Mouse (Mus musculus) liver, embryonic 14.5 days (tissue): ENCODE results near the gene Rapgef6. TPM values are rescaled to one million over a fixed set of nuclear protein-coding genes. Genes with fewer than 3 reads are reported as not detected.

Source experiments
- ATAC-seq: fragments of 200-750 bp; cut with Nextera tagmentation; 2 replicates; pipeline ENCODE4 v1.8.0; 2017; ENCODE audit warnings: moderate number of reproducible peaks, mild to moderate bottlenecking, moderate library complexity; ENCODE audit not compliant: insufficient read depth
- DNase-seq, 3 experiments: peaks; one replicate each; pipeline ENCODE4 v3.0.0-alpha.2; 2012 to 2013; ENCODE audit warnings: low read depth in 3 of 3, low spot score in 3 of 3
- H3K27ac ChIP-seq: fragments of 300-500 bp; sonication (generic); 2 replicates; pipeline ENCODE4 v1.5.1; 2014; ENCODE audit warnings: moderate library complexity, mild to moderate bottlenecking, control low read depth, inconsistent platforms
- H3K27me3 ChIP-seq: fragments of 300-500 bp; sonication (generic); 2 replicates; pipeline ENCODE4 v1.6.1; 2014; ENCODE audit warnings: mild to moderate bottlenecking, low read length, moderate library complexity; ENCODE audit not compliant: control insufficient read depth, insufficient read depth
- H3K36me3 ChIP-seq: fragments of 300-500 bp; sonication (generic); replicated peaks from 2 replicates; pipeline ENCODE4 v1.6.1; 2014; ENCODE audit warnings: low read depth; ENCODE audit not compliant: control insufficient read depth, insufficient read depth
- H3K4me1 ChIP-seq, 2 experiments: fragments of 200-500 bp in 1 of 2; fragments of 300-500 bp in 1 of 2; sonication (generic) in 1 of 2; replicated peaks; 2 replicates each; pipeline ENCODE4 v1.6.1; 2012 to 2014; ENCODE audit warnings: antibody characterized with exemption in 1 of 2, inconsistent platforms in 1 of 2, low read length in 1 of 2; ENCODE audit not compliant: control insufficient read depth in 2 of 2, insufficient read depth in 2 of 2
- H3K4me2 ChIP-seq: fragments of 300-500 bp; sonication (generic); 2 replicates; pipeline ENCODE4 v1.6.1; 2014; ENCODE audit warnings: low read depth, mild to moderate bottlenecking, control low read depth, moderate library complexity
- H3K4me3 ChIP-seq, 2 experiments: fragments of 200-500 bp in 1 of 2; fragments of 300-500 bp in 1 of 2; sonication (generic) in 1 of 2; 2 replicates each; pipeline ENCODE4 v1.5.1; 2012 to 2014; ENCODE audit warnings: low read depth in 2 of 2, low read length in 2 of 2, mild to moderate bottlenecking in 2 of 2, control low read depth in 1 of 2, inconsistent platforms in 1 of 2, moderate library complexity in 1 of 2; ENCODE audit not compliant: insufficient read depth in 1 of 2
- H3K9ac ChIP-seq: fragments of 300-500 bp; sonication (generic); replicated peaks from 2 replicates; pipeline ENCODE4 v1.6.1; 2014; ENCODE audit warnings: mild to moderate bottlenecking, control low read depth, moderate library complexity
- H3K9me3 ChIP-seq: fragments of 300-500 bp; sonication (generic); 2 replicates; pipeline ENCODE4 v1.6.1; 2016; ENCODE audit warnings: low read length, mixed read lengths; ENCODE audit not compliant: control insufficient read depth
- CTCF ChIP-seq: IDR thresholded peaks from 2 replicates; pipeline ENCODE4 v1.5.1; 2016; ENCODE audit warnings: antibody characterized with exemption, low read depth, control low read depth
- EP300 ChIP-seq: IDR thresholded peaks from 2 replicates; pipeline ENCODE4 v1.6.1; 2016; ENCODE audit warnings: antibody characterized with exemption, low read depth
- WGBS: fragments of 180-500 bp; shearing (Covaris S2); extraction: QIAGEN DNeasy Blood & Tissue Kit; methylation state at CpG from one replicate; pipeline ENCODE4 v1.1.7; 2014; ENCODE audit not compliant: insufficient replicate concordance; 5-methylcytosine and 5-hydroxymethylcytosine counted together
- polyA plus RNA-seq, 2 experiments: library from polyadenylated mRNA; depleted of rRNA in 1 of 2; stranded (reverse) in 1 of 2; unstranded in 1 of 2; fragments of >200 nt; fragmentation: Nextera tagmentation in 1 of 2; extraction: Ambion mirVana in 1 of 2; gene quantifications; 2 replicates each; pipeline versions ENCODE4 v1.2.1 to v1.2.3; 2012 to 2014

The Rapgef6 gene
- polyA plus RNA-seq, 2 experiments: 6.9 to 15.7 TPM

- H3K4me1 ChIP-seq: no peaks in the 10 kb centered on the region
- no peak overlapping the region for H3K27ac ChIP-seq
- ATAC-seq: no peak
- no peak overlapping the region for H3K9ac ChIP-seq
- no peak overlapping the region for H3K4me3 ChIP-seq
- no peak overlapping the region for H3K4me2 ChIP-seq
- H3K9me3 ChIP-seq: no peaks in the 10 kb centered on the region
- H3K27me3 ChIP-seq: no peaks in the 10 kb centered on the region
- TF ChIP-seq CTCF: no peak
- TF ChIP-seq EP300: no peak
- H3K36me3 ChIP-seq: peaks cover 13% of the 10 kb centered on the region
- 85% methylated on average over 2 of the region's 2 CpGs for WGBS
- DNase-seq: no peak
Observed at GRCm38 (mm10) chr11:54675792-54676489, 153.3 kb downstream of the Rapgef6 start.

GRCm38 (mm10) chr11:54679141-54679540 is 156.5 kb downstream of the Rapgef6 start:
- Histone ChIP-seq H3K4me1 (no peaks in the 10 kb centered on the region), H3K9me3 (no peaks in the 10 kb centered on the region), H3K4me3 (no peak overlapping the region), H3K36me3 (peaks cover 21% of the 10 kb centered on the region), H3K4me2 (no peak overlapping the region), H3K27ac (no peak overlapping the region), H3K27me3 (no peaks in the 10 kb centered on the region), H3K9ac (no peak overlapping the region)
- no peak for TF ChIP-seq CTCF
- TF ChIP-seq EP300: no peak
- DNase-seq (no peak), ATAC-seq (no peak)
- WGBS: 70% methylated on average over 2 of the region's 2 CpGs

- no peak overlapping the region for H3K4me3 ChIP-seq
- TF ChIP-seq CTCF: no peak
- no peak for TF ChIP-seq EP300
- peaks cover 18% of the 10 kb centered on the region for H3K36me3 ChIP-seq
- no peak overlapping the region for H3K4me2 ChIP-seq
- no peaks in the 10 kb centered on the region for H3K4me1 ChIP-seq
- 88% methylated on average over 2 of the region's 2 CpGs for WGBS
- ATAC-seq (no peak), DNase-seq (no peak)
- no peak overlapping the region for H3K9ac ChIP-seq
- no peak overlapping the region for H3K27ac ChIP-seq
- H3K9me3 ChIP-seq: no peaks in the 10 kb centered on the region
- no peaks in the 10 kb centered on the region for H3K27me3 ChIP-seq
Observed at GRCm38 (mm10) chr11:54684831-54685230, 162.2 kb downstream of the Rapgef6 start.

- H3K9me3 ChIP-seq: no peaks in the 10 kb centered on the region
- DNase-seq: no peak
- H3K36me3 ChIP-seq: peaks cover 24% of the 10 kb centered on the region
- H3K4me3 ChIP-seq: no peak overlapping the region
- H3K4me2 ChIP-seq: no peak overlapping the region
- no peak overlapping the region for H3K9ac ChIP-seq
- WGBS: 84% methylated on average over 4 of the region's 4 CpGs
- no peaks in the 10 kb centered on the region for H3K27me3 ChIP-seq
- ATAC-seq: no peak
- H3K27ac ChIP-seq: no peak overlapping the region
- no peaks in the 10 kb centered on the region for H3K4me1 ChIP-seq
- TF ChIP-seq EP300 (no peak), CTCF (no peak)
Observed at GRCm38 (mm10) chr11:54690171-54690570, 167.5 kb downstream of the Rapgef6 start.

GRCm38 (mm10) chr11:54691179-54691578 is 168.5 kb downstream of the Rapgef6 start:
- peaks cover 29% of the 10 kb centered on the region for H3K36me3 ChIP-seq
- no peak overlapping the region for H3K4me3 ChIP-seq
- 56% methylated on average over 4 of the region's 4 CpGs for WGBS
- no peak for DNase-seq
- no peak overlapping the region for H3K27ac ChIP-seq
- no peak overlapping the region for H3K4me2 ChIP-seq
- TF ChIP-seq EP300 (no peak), CTCF (no peak)
- no peak for ATAC-seq
- no peaks in the 10 kb centered on the region for H3K9me3 ChIP-seq
- H3K4me1 ChIP-seq: no peaks in the 10 kb centered on the region
- no peaks in the 10 kb centered on the region for H3K27me3 ChIP-seq
- H3K9ac ChIP-seq: no peak overlapping the region
